Mouse (Mus musculus): ENCODE data around the gene Cfl2.

DNA sequence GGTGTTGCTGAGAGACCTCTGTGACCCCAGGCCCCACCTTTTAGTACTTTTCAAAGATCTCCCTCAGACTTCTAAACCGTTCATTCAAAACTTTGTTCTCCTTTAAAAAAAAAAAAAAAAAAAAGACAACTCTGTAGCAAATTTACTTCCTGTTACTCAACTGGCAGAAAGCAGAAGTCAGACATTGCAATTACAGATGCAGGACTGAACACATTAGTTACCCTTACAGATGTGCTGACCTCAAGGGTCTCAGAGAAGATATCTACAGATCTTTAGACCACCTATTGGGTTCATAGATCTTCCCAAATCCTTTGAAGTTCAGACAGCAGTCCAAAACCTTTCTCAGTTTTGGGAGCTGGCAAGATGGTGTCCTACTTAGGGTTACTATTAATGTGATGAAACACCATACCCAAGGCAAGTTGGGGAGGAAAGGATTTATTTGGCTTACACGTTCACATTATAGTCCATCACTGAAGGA lies 42.0 kb downstream of the Cfl2 start:
- no peak for TF ChIP-seq CTCF (IDR thresholded peaks at IDR 0.05; ENCODE audit: control insufficient read depth, insufficient read depth, insufficient replicate concordance, low read depth, low read length)
- TF ChIP-seq POLR2A (IDR thresholded peaks at IDR 0.05; ENCODE audit: control insufficient read depth, low read depth, low read length): no peak
